Mouse (Mus musculus) kidney, adult 8-10 months (tissue): ENCODE results near the gene Plekhg1.

ENCODE experiments used
- DNase-seq, 2 experiments: peaks; one replicate each; pipeline ENCODE4 v3.0.0; 2022

Plekhg1 gene

DNA sequence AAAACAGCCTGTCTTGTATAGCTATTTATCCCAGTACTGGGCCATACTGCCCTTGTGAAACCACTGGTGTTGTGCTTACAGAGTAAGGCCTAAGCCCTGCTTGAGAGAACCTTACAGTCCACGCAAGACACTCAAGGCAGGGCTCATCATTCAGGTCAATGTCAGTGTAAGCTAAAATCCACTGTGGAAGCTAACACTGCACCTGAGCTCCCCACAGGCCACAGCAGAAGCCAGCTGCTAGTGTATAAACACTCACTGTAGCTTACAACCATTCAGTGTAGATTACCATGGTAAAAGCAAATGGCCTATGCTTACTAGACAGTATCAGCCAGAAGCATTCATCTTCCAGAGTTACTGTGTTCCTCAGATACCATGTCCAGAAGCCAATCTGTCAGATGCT lies 90.5 kb downstream of the Plekhg1 start:
- no peak for DNase-seq

- peak; percentile 16 to 20 for DNase-seq
Measured at GRCm38 (mm10) chr10:3831597-3832351, 91.6 kb downstream of the Plekhg1 start.

- DNase-seq = no peak
Measured at GRCm38 (mm10) chr10:3834060-3834459, 93.9 kb downstream of the Plekhg1 start.

GRCm38 (mm10) chr10:3834678-3835077 lies 94.5 kb downstream of the Plekhg1 start:
- DNase-seq = no peak

GRCm38 (mm10) chr10:3835616-3836015 lies 95.5 kb downstream of the Plekhg1 start:
- DNase-seq = no peak

- no peak for DNase-seq
Measured at GRCm38 (mm10) chr10:3839748-3840432, 99.7 kb downstream of the Plekhg1 start.

DNA sequence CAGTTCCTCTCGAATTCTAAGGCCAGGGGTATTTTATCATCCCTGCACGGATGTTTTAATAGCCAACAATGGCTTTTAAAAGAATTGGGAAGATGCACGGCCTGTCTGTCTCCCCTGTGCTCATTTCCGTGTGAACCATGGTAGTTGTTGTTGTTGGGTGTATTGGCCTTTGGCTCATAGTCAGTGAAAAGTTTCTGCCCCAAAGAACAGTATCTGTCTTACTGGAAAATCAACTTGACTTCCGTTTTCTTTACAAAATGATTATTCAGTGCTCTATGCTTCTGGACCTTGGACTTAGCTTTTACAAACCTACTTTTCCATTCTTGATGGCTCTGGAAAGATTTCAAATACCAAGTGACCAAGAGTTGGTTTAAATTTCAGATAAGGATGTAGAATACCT lies 104.3 kb downstream of the Plekhg1 start:
- no peak for DNase-seq

DNA sequence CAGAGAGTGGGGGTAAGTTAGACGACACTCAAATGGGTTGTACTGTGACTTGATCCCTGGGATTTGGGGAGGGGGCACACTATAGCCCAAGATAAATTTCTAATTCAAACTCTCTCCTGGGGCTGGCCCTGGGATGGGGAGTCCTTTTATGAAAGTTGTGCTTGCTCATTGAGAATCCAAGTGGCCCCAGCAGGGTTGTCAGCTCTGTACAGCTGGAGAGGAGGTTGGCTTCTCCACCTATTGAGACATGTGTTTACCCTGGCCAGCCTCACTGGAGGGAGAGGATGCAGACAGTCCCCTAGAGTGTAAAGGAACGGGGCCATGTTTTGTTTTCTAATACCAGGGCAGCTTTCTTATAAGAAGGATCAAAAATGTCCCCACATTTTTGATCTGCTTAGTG lies 106.9 kb downstream of the Plekhg1 start:
- no peak for DNase-seq

- DNase-seq = no peak
Measured at GRCm38 (mm10) chr10:3851461-3851860, 111.3 kb downstream of the Plekhg1 start.

DNA sequence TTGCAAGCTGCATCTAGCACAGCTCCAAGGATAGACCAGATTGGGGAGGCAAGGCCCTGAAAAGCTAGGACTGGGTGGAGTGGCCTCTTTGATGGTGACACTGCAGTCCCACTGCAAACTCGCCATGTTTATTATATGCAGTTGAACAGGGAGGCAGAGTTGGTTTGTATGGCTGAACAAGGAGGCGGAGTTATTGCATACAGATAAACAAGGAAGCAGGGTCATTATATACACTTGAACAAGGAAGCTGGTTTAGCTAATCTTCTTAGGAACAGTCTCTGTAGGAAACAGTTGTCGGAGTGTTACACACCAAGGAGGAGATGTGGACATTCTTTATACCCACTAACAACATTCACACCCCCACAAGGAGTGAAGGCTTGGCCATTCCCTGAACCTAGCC lies 112.6 kb downstream of the Plekhg1 start:
- no peak for DNase-seq

DNA sequence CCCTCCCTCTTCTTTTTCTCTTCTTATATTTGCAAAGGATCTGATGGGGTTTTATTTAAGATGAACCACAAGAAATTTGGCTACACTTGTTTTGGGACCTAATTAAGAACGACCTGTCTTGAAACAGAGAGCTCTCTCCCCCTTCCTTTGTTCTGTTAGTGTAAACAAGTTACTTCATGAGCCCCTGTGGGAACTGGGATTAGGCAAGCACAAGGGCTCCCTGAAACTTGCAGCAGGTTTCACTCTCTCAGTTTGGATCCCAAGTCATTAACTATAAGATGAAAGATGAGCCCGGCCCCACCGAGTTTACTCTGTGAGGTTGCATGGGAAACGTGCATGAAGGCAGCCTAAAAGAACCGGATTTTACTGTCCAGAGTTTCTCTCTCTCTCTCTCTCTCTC lies 117.7 kb downstream of the Plekhg1 start:
- no peak for DNase-seq

- DNase-seq = no peak
Measured at GRCm38 (mm10) chr10:3858437-3858836, 118.3 kb downstream of the Plekhg1 start.

GRCm38 (mm10) chr10:3858961-3859714 lies 119.0 kb downstream of the Plekhg1 start:
- DNase-seq = peak in 1 of 2 experiments; percentile 11

GRCm38 (mm10) chr10:3863411-3864195 lies 123.4 kb downstream of the Plekhg1 start:
- no peak for DNase-seq

DNA sequence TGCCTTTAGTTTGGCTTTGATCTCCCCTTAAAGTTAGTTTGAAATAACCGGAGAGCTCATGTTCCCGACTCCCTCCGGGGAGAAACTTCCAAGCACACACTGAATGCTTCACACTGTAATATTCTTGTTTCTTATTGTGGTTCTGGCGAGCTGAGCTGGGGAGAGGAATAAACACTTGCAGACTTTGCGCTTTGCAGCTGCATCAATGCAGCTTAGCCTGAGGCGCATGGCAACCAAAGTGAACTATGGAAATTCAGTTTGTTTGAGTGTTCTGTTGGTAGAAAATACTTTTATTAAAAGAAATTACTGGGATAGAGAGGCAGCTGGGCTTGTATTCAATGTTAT lies 124.0 kb downstream of the Plekhg1 start:
- no peak for DNase-seq

DNA sequence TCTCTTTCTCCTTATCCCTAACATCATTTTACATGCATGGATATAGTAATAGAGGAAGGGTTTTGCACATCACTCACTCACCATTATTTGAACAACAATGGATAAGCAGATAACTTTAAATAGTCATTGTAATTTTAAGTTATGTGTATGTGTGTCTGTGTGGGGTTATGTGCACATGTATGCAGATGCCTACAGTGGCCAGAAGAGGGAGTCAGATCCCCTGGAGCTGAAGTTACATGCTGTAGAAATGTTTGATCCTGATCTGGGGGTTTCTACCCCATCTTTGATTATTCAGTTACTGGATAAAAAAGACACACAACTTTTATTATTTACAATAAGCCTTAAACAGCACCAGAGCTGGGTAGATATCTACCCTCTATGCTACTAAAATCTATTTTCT lies 127.1 kb downstream of the Plekhg1 start:
- DNase-seq = no peak

DNA sequence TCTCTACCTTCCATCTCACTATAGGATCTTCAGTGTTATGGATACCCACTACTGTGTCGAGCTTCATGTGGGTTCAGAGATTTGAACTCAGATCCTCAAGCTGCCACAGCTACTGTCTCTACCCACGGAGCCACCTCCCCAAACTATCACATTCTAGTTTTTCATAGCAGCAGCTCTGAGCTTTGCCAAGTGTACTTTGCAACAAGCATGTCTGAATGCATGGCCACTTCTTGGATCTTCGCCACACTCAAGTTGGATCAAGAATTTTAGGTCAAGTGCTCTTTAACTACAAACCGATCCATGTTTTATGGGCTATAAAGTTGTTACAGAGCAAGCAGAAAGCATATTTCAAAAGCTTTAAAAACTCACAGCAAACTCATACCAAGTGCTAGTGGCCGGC lies 130.7 kb downstream of the Plekhg1 start:
- peak; percentile 41 to 51 for DNase-seq

- DNase-seq = no peak
Measured at GRCm38 (mm10) chr10:3873467-3873866, 133.3 kb downstream of the Plekhg1 start.

DNA sequence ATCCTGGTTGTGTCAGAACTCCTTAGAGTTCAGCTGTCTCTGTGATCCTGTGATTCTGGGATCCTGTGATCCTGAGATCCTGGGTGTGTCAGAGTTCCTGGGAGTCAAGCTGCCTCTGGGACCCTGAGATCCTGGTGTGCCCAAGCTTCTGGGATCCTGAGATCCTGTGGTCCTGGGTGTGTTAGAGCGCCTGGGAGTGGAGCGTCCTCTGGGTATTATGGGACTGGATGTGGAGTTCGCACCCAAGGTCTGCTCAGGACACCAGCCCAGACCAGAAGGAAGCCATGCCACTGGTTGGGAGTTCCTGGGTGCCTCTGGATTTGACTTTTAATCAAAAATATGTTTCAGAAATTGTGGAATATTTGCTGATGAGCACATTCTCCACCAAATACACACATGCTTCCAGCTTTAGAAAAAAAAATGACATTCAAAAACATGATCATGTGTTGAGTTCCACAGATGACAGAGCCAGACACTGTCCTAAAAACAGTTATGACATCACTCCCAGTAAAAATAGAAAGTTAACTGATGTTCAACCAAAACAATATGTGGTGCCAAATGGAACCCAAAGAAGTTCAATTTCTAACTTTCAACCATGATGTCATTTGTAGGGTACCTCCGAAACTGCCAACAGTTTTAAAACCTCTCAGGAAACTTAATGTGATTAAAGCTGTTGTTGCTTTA lies 137.8 kb downstream of the Plekhg1 start:
- DNase-seq = no peak

- no peak for DNase-seq
Measured at GRCm38 (mm10) chr10:3881179-3881578, 141.0 kb downstream of the Plekhg1 start.

DNA sequence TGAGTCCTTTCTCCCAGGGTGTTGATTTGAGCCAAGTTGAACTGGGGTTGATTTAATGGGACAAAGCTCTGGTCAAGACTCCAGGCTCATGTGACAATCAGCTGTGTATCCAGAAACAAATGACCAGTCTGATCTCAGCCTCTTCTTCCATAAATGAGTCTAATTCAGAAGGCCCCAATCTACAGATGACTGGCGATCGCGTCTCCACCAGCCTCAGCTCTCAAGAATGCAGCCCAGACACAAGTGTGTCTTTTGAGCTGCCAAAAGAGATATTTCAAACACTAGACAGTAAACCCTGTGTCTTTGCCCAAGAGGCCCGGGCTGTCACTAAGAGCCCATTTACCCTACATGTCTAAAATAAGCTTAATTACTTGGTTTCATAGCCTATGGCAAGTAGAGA lies 148.3 kb downstream of the Plekhg1 start:
- no peak for DNase-seq
